Comparison of ENCODE assay signal across 9 mouse cellular contexts in the genomic region with DNA sequence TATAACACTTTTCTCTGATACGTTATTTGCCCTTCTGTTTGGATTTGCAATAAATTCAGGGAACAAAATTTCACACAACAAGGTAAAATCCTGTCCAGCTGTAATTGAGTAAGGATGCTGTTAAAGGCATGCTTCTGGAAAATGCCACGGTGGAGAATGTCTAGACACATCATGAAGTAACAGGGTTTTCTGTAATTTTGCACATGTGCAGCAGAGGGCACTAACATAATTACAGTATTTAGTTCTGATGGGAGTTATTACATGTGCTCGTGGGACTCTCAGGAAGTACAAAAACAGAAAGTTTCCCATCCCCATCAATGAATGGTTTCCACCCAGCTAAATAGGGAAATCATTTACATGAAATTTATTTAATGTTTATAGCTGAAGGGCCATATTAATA. TPM values are rescaled to one million over a fixed set of nuclear protein-coding genes. Genes with fewer than 3 reads are reported as not detected.
DNase-seq lines count a peak whose midpoint lies in the region; ATAC-seq and TF ChIP-seq lines count a peak whose summit lies in the region.
"Had no signal": no experiment of that assay in that cellular context is flagged by ENCODE, and none has a peak within 500 bp of the region (broad histone marks: within the 10 kb centered on the region; RNA-seq: fewer than 3 reads in every experiment).

No protein-coding gene starts in this region.

- no peaks in the 10 kb centered on the region for H3K9me3 ChIP-seq in embryonic facial prominence, embryonic 14.5 days (ENCODE audit: control insufficient read depth, low read length)

- H3K4me1 ChIP-seq in embryonic facial prominence, embryonic 14.5 days (ENCODE audit: control insufficient read depth, insufficient read depth, low read length), result no peaks in the 10 kb centered on the region

- H3K4me3 ChIP-seq in gastrocnemius, adult 2 months, result no peak overlapping the region
- no peak overlapping the region for H3K4me3 ChIP-seq in embryonic facial prominence, embryonic 14.5 days (ENCODE audit: low read depth, low read length)

- 32% methylated on average over 3 of the region's 3 CpGs for WGBS in embryonic facial prominence, embryonic 14.5 days

- intact Hi-C loops in gastrocnemius, adult 2 months (cut with DNase I), result loop anchor here (2.0 kb wide), 1 partner anchor 220 kb away; no protein-coding TSS in a partner anchor

- H3K27me3 ChIP-seq in embryonic facial prominence, embryonic 14.5 days (replicated peaks; ENCODE audit: control insufficient read depth, insufficient read depth, low read length), result no peaks in the 10 kb centered on the region

- DNase-seq in gastrocnemius, adult 2 months, result no peak
- DNase-seq in gastrocnemius, postnatal 25 days, result no peak
- peak; percentile 41 for DNase-seq in urinary bladder, postnatal 14 days (ENCODE audit: low spot score)
- no peak for DNase-seq in urinary bladder, adult 2 months (ENCODE audit: low spot score)
- peak; percentile 75 for DNase-seq in embryonic facial prominence, embryonic 14.5 days (ENCODE audit: low spot score)
- DNase-seq in layer of hippocampus, adult 8-10 months (ENCODE audit: low spot score in 2 of 2), result peak; percentile 19 to 37
- DNase-seq in retina, postnatal 1 day, result peak; percentile 61

- ATAC-seq in embryonic facial prominence, embryonic 14.5 days (ENCODE audit: low read depth), result peak; percentile 62; the same call in 1 of the 2 replicates
- no peak for ATAC-seq in erythroblast, adult 5-6 weeks (replicated peaks; ENCODE audit: low FRiP score, poor library complexity, severe bottlenecking)

- H3K27ac ChIP-seq in gastrocnemius, adult 2 months, result no peak overlapping the region
- no peak overlapping the region for H3K27ac ChIP-seq in embryonic facial prominence, embryonic 14.5 days (replicated peaks; ENCODE audit: low read depth, low read length)

- no peaks in the 10 kb centered on the region for H3K36me3 ChIP-seq in embryonic facial prominence, embryonic 14.5 days (ENCODE audit: control insufficient read depth, insufficient read depth, low read length)

- peak; percentile 68 for TF ChIP-seq CTCF in gastrocnemius, adult 2 months (IDR thresholded peaks at IDR 0.05)

- no peak overlapping the region for H3K4me2 ChIP-seq in embryonic facial prominence, embryonic 14.5 days (ENCODE audit: low read depth, low read length)

- H3K9ac ChIP-seq in embryonic facial prominence, embryonic 14.5 days (ENCODE audit: low read depth, low read length), result no peak overlapping the region

RNA-seq across cellular contexts. Expression of a gene that starts 7.8 kb away (rescaled TPM):
- 1 to 10 TPM in 1 of 2 experiments, under 1 TPM in 1; 0.99 to 1.5 TPM for total RNA-seq in gastrocnemius, adult 2 months (2021)
- 1 to 10 TPM; 1.3 to 2.0 TPM for total RNA-seq in gastrocnemius, postnatal 25 days (2021)
- polyA plus RNA-seq in urinary bladder, adult 2 months (2012; rRNA removed), result 7.9 and 8.1 TPM in 2 replicates
- polyA plus RNA-seq in embryonic facial prominence, embryonic 14.5 days (2014; fragmentation: Nextera tagmentation; extraction: Ambion mirVana), result 12.1 and 12.2 TPM in 2 replicates
- total RNA-seq in layer of hippocampus, adult 8-10 months (2022), result 1 to 10 TPM; 6.8 to 8.0 (median 7.5) TPM
- 8.2 and 9.4 TPM in 2 replicates for total RNA-seq in erythroblast, adult 5-6 weeks (2015; ENCODE audit: low replicate concordance)
- total RNA-seq in erythroblast, adult 5-6 weeks (2017; ENCODE audit: low replicate concordance), result 9.4 and 15.6 TPM in 2 replicates
- total RNA-seq: MEL had no signal

Comparison
In these comparisons a context has a peak if more than half of its experiments do, and no peak if none do; other contexts are left out.
1. DNase-seq: peak in urinary bladder, postnatal 14 days (single experiment), embryonic facial prominence, embryonic 14.5 days (single experiment), layer of hippocampus, adult 8-10 months (2 of 2) and retina, postnatal 1 day (single experiment); none in gastrocnemius, adult 2 months (single experiment), gastrocnemius, postnatal 25 days (single experiment) and urinary bladder, adult 2 months (single experiment).